Mouse (Mus musculus): ENCODE results near the gene Rbm26. TPM values are rescaled to one million over a fixed set of nuclear protein-coding genes. Genes with fewer than 3 reads are reported as not detected.

Rbm26 gene
- total and polyA plus RNA-seq, 2 experiments, result 4.5 to 12.6 TPM

- Histone ChIP-seq H3K27me3 (ENCODE audit: control insufficient read depth, insufficient read depth, low read length) (no peaks in the 10 kb centered on the region), H3K27ac (replicated peaks; ENCODE audit: insufficient read depth, low read depth, low read length) (no peak overlapping the region), H3K36me3 (ENCODE audit: control insufficient read depth, insufficient read depth, low read length) (no peaks in the 10 kb centered on the region), H3K79me2 (ENCODE audit: control insufficient read depth, insufficient read depth, low read length) (no peaks in the 10 kb centered on the region), H3K4me1 (ENCODE audit: control insufficient read depth, insufficient read depth, low read length) (no peaks in the 10 kb centered on the region), H3K9ac (ENCODE audit: low read depth, low read length) (no peak overlapping the region), H3K4me3 (ENCODE audit: insufficient read depth, low read depth, low read length) (no peak overlapping the region)
- TF ChIP-seq CTCF (IDR thresholded peaks at IDR 0.05; ENCODE audit: low read depth, low read length), result no peak
- no peak for TF ChIP-seq POLR2A (IDR thresholded peaks at IDR 0.05; ENCODE audit: extremely low read depth, insufficient read depth, low read length)
- WGBS, result 52% methylated on average over 3 of the region's 3 CpGs
- no peak for DNase-seq (ENCODE audit: extremely low read depth, low read depth, low spot score)
These were observed 7.7 kb upstream of the Rbm26 start for GRCm38 (mm10) chr14:105184866-105185265.

GRCm38 (mm10) chr14:105182786-105183185 lies 5.7 kb upstream of the Rbm26 start:
- no peak for TF ChIP-seq POLR2A (IDR thresholded peaks at IDR 0.05; ENCODE audit: extremely low read depth, insufficient read depth, low read length)
- TF ChIP-seq CTCF (IDR thresholded peaks at IDR 0.05; ENCODE audit: low read depth, low read length), result no peak
- Histone ChIP-seq H3K4me1 (ENCODE audit: control insufficient read depth, insufficient read depth, low read length) (no peaks in the 10 kb centered on the region), H3K79me2 (ENCODE audit: control insufficient read depth, insufficient read depth, low read length) (no peaks in the 10 kb centered on the region), H3K27ac (replicated peaks; ENCODE audit: insufficient read depth, low read depth, low read length) (no peak overlapping the region), H3K9ac (ENCODE audit: low read depth, low read length) (no peak overlapping the region), H3K4me3 (ENCODE audit: insufficient read depth, low read depth, low read length) (no peak overlapping the region), H3K36me3 (ENCODE audit: control insufficient read depth, insufficient read depth, low read length) (no peaks in the 10 kb centered on the region), H3K27me3 (ENCODE audit: control insufficient read depth, insufficient read depth, low read length) (no peaks in the 10 kb centered on the region)
- no peak for DNase-seq (ENCODE audit: extremely low read depth, low read depth, low spot score)
- WGBS, result 69% methylated on average over 3 of the region's 3 CpGs

- no peaks in the 10 kb centered on the region for H3K36me3 ChIP-seq (ENCODE audit: control insufficient read depth, insufficient read depth, low read length)
- H3K9ac ChIP-seq (ENCODE audit: low read depth, low read length), result no peak overlapping the region
- no peak overlapping the region for H3K4me3 ChIP-seq (ENCODE audit: insufficient read depth, low read depth, low read length)
- H3K79me2 ChIP-seq (ENCODE audit: control insufficient read depth, insufficient read depth, low read length), result peaks cover 16% of the 10 kb centered on the region; the same call in 1 of the 2 replicates
- TF ChIP-seq CTCF (IDR thresholded peaks at IDR 0.05; ENCODE audit: low read depth, low read length) (no peak), POLR2A (IDR thresholded peaks at IDR 0.05; ENCODE audit: extremely low read depth, insufficient read depth, low read length) (no peak)
- peaks cover 9% of the 10 kb centered on the region for H3K4me1 ChIP-seq (ENCODE audit: control insufficient read depth, insufficient read depth, low read length)
- 96% methylated on average over 3 of the region's 3 CpGs for WGBS
- H3K27ac ChIP-seq (replicated peaks; ENCODE audit: insufficient read depth, low read depth, low read length), result no peak overlapping the region
- DNase-seq (ENCODE audit: extremely low read depth, low read depth, low spot score), result no peak
- no peaks in the 10 kb centered on the region for H3K27me3 ChIP-seq (ENCODE audit: control insufficient read depth, insufficient read depth, low read length)
These were observed 2.6 kb upstream of the Rbm26 start for GRCm38 (mm10) chr14:105179733-105180132.

GRCm38 (mm10) chr14:105178996-105179395 lies 1.9 kb upstream of the Rbm26 start:
- no peak for DNase-seq (ENCODE audit: extremely low read depth, low read depth, low spot score)
- peaks cover 9% of the 10 kb centered on the region for H3K4me1 ChIP-seq (ENCODE audit: control insufficient read depth, insufficient read depth, low read length)
- H3K27ac ChIP-seq (replicated peaks; ENCODE audit: insufficient read depth, low read depth, low read length), result no peak overlapping the region
- no peaks in the 10 kb centered on the region for H3K36me3 ChIP-seq (ENCODE audit: control insufficient read depth, insufficient read depth, low read length)
- no peak overlapping the region for H3K4me3 ChIP-seq (ENCODE audit: insufficient read depth, low read depth, low read length)
- WGBS, result 75% methylated on average over 7 of the region's 7 CpGs
- H3K79me2 ChIP-seq (ENCODE audit: control insufficient read depth, insufficient read depth, low read length), result peaks cover 16% of the 10 kb centered on the region; the same call in 1 of the 2 replicates
- TF ChIP-seq CTCF (IDR thresholded peaks at IDR 0.05; ENCODE audit: low read depth, low read length), result no peak
- TF ChIP-seq POLR2A (IDR thresholded peaks at IDR 0.05; ENCODE audit: extremely low read depth, insufficient read depth, low read length), result no peak
- H3K9ac ChIP-seq (ENCODE audit: low read depth, low read length), result no peak overlapping the region
- H3K27me3 ChIP-seq (ENCODE audit: control insufficient read depth, insufficient read depth, low read length), result no peaks in the 10 kb centered on the region

- no peaks in the 10 kb centered on the region for H3K36me3 ChIP-seq (ENCODE audit: control insufficient read depth, insufficient read depth, low read length)
- under 1% methylated on average over 74 of the region's 74 CpGs for WGBS
- peak overlapping the region; percentile 66 for H3K27ac ChIP-seq (replicated peaks; ENCODE audit: insufficient read depth, low read depth, low read length)
- H3K9ac ChIP-seq (ENCODE audit: low read depth, low read length), result peak overlapping the region; percentile 76
- H3K4me3 ChIP-seq (ENCODE audit: insufficient read depth, low read depth, low read length), result peak overlapping the region; percentile 74
- H3K79me2 ChIP-seq (ENCODE audit: control insufficient read depth, insufficient read depth, low read length), result peaks cover 19% of the 10 kb centered on the region; the same call in 1 of the 2 replicates
- DNase-seq (ENCODE audit: extremely low read depth, low read depth, low spot score), result peak; percentile 64
- TF ChIP-seq POLR2A (IDR thresholded peaks at IDR 0.05; ENCODE audit: extremely low read depth, insufficient read depth, low read length), result no peak
- no peak for TF ChIP-seq CTCF (IDR thresholded peaks at IDR 0.05; ENCODE audit: low read depth, low read length)
- H3K4me1 ChIP-seq (ENCODE audit: control insufficient read depth, insufficient read depth, low read length), result peaks cover 16% of the 10 kb centered on the region
- no peaks in the 10 kb centered on the region for H3K27me3 ChIP-seq (ENCODE audit: control insufficient read depth, insufficient read depth, low read length)
These were observed 552 bp downstream of the Rbm26 start for GRCm38 (mm10) chr14:105176381-105177168.

- Histone ChIP-seq H3K27me3 (ENCODE audit: control insufficient read depth, insufficient read depth, low read length) (no peaks in the 10 kb centered on the region), H3K27ac (replicated peaks; ENCODE audit: insufficient read depth, low read depth, low read length) (no peak overlapping the region), H3K4me3 (ENCODE audit: insufficient read depth, low read depth, low read length) (no peak overlapping the region), H3K9ac (ENCODE audit: low read depth, low read length) (no peak overlapping the region), H3K4me1 (ENCODE audit: control insufficient read depth, insufficient read depth, low read length) (no peaks in the 10 kb centered on the region; the same call in 1 of the 2 replicates), H3K79me2 (ENCODE audit: control insufficient read depth, insufficient read depth, low read length) (peaks cover 6% of the 10 kb centered on the region; the same call in 1 of the 2 replicates), H3K36me3 (ENCODE audit: control insufficient read depth, insufficient read depth, low read length) (no peaks in the 10 kb centered on the region)
- peak; percentile 28 for DNase-seq (ENCODE audit: extremely low read depth, low read depth, low spot score)
- 81% methylated on average over 1 of the region's 1 CpGs for WGBS
- TF ChIP-seq CTCF (IDR thresholded peaks at IDR 0.05; ENCODE audit: low read depth, low read length) (no peak), POLR2A (IDR thresholded peaks at IDR 0.05; ENCODE audit: extremely low read depth, insufficient read depth, low read length) (no peak)
These were observed 9.9 kb downstream of the Rbm26 start for GRCm38 (mm10) chr14:105167181-105167580.
